ENCODE assay signal across 18 mouse cellular contexts in genomic region chr10:63203728-63204127, GRCm38 (mm10). TPM values are rescaled to one million over a fixed set of nuclear protein-coding genes. Genes with fewer than 3 reads are reported as not detected.
DNase-seq lines count a peak whose midpoint lies in the region; ATAC-seq lines count a peak whose summit lies in the region.
"Had no signal": no experiment of that assay in that cellular context is flagged by ENCODE, and none has a peak within 500 bp of the region (broad histone marks: within the 10 kb centered on the region; RNA-seq: fewer than 3 reads in every experiment).

TSS of gene Mypn (minus strand) at chr10:63203952.

- ATAC-seq in heart, embryonic 14.5 days (ENCODE audit: insufficient number of reproducible peaks, insufficient read depth, low FRiP score, low read depth) = no peak
- ATAC-seq: forebrain, embryonic 14.5 days; hindbrain, postnatal 0 days had no signal

- H3K9ac ChIP-seq in heart, embryonic 14.5 days (ENCODE audit: low read length) = peak within 1 kb of the TSS; percentile 69
- H3K9ac ChIP-seq: liver, embryonic 13.5 days; neural tube, embryonic 12.5 days had no signal

- H3K27ac ChIP-seq in heart, embryonic 14.5 days (replicated peaks in 1 of 2; ENCODE audit: control insufficient read depth in 1 of 2, insufficient read depth in 1 of 2, low read depth in 2 of 2, low read length in 2 of 2) = peak within 1 kb of the TSS; percentile 73 to 93
- no peak within 1 kb of the TSS for H3K27ac ChIP-seq in limb, embryonic 10.5 days
- H3K27ac ChIP-seq: hindbrain, postnatal 0 days; liver, embryonic 13.5 days; neural tube, embryonic 12.5 days had no signal

- peak; percentile 78 for DNase-seq in gastrocnemius, adult 18-20 months (ENCODE audit: low spot score)
- DNase-seq in heart, adult 11 months = peak; percentile 95
- peak; percentile 25 for DNase-seq in limb, embryonic 10.5 days (ENCODE audit: low spot score)
- DNase-seq in urinary bladder, postnatal 36 days (ENCODE audit: low spot score in 2 of 2) = no peak
- no peak for DNase-seq in layer of hippocampus, postnatal 25 days (ENCODE audit: extremely low spot score in 1 of 2, low spot score in 1 of 2)
- no peak for DNase-seq in embryo, embryonic 9.5 days (ENCODE audit: extremely low spot score)
- DNase-seq: adrenal gland, adult 8-10 months; B cell, adult 2 months; cerebellum, adult 8-10 months; kidney, adult 2 months; kidney, postnatal 4 days; liver, embryonic 13.5 days; right cerebral cortex, postnatal 4 days had no signal

- peaks cover 4 to 13% of the 10 kb centered on the region in 2 experiments; a peak in 3 of 4 replicates for H3K4me1 ChIP-seq in heart, embryonic 14.5 days (ENCODE audit: control insufficient read depth in 2 of 2, insufficient read depth in 2 of 2, low read length in 2 of 2)
- H3K4me1 ChIP-seq in limb, embryonic 10.5 days = no peaks in the 10 kb centered on the region
- H3K4me1 ChIP-seq: megakaryocyte, embryonic 14.5 days; neural tube, embryonic 12.5 days had no signal

- no peaks in the 10 kb centered on the region for H3K36me3 ChIP-seq in heart, embryonic 14.5 days (ENCODE audit: control insufficient read depth, insufficient read depth, low read length)
- no peaks in the 10 kb centered on the region for H3K36me3 ChIP-seq in limb, embryonic 10.5 days
- H3K36me3 ChIP-seq: liver, embryonic 13.5 days; neural tube, embryonic 12.5 days had no signal

- H3K9me3 ChIP-seq in heart, embryonic 14.5 days (ENCODE audit: control insufficient read depth, low read length) = no peaks in the 10 kb centered on the region
- H3K9me3 ChIP-seq in limb, embryonic 10.5 days (replicated peaks) = no peaks in the 10 kb centered on the region
- H3K9me3 ChIP-seq: liver, embryonic 13.5 days; megakaryocyte, embryonic 14.5 days; neural tube, embryonic 12.5 days had no signal

- peak within 1 kb of the TSS; percentile 61 for H3K4me2 ChIP-seq in heart, embryonic 14.5 days (ENCODE audit: low read length)
- H3K4me2 ChIP-seq: liver, embryonic 13.5 days; neural tube, embryonic 12.5 days had no signal

- H3K4me3 ChIP-seq in heart, embryonic 14.5 days (ENCODE audit: control insufficient read depth in 1 of 2, insufficient read depth in 1 of 2, low read depth in 1 of 2, low read length in 2 of 2) = peak within 1 kb of the TSS; percentile 45 to 63
- H3K4me3 ChIP-seq in limb, embryonic 10.5 days = no peak within 1 kb of the TSS
- H3K4me3 ChIP-seq: liver, embryonic 13.5 days; megakaryocyte, embryonic 14.5 days; neural tube, embryonic 12.5 days had no signal

- H3K27me3 ChIP-seq in heart, embryonic 14.5 days (ENCODE audit: control insufficient read depth, insufficient read depth, low read length) = no peaks in the 10 kb centered on the region
- H3K27me3 ChIP-seq in limb, embryonic 10.5 days (ENCODE audit: low read depth, poor library complexity, severe bottlenecking) = no peaks in the 10 kb centered on the region
- H3K27me3 ChIP-seq: liver, embryonic 13.5 days; megakaryocyte, embryonic 14.5 days; neural tube, embryonic 12.5 days had no signal

- WGBS in heart, embryonic 14.5 days = 43% methylated on average over 15 of the region's 15 CpGs
- 88% methylated on average over 15 of the region's 15 CpGs for WGBS in limb, embryonic 10.5 days

RNA-seq across cellular contexts. Expression of gene Mypn, which starts in this region (rescaled TPM):
- 100 to 1,000 TPM; 279 to 292 TPM for total RNA-seq in gastrocnemius, adult 18-20 months (2021)
- polyA plus RNA-seq in heart, embryonic 14.5 days (2014; fragmentation: Nextera tagmentation; extraction: Ambion mirVana) = 8.7 and 9.5 TPM in 2 replicates
- polyA plus RNA-seq in limb, embryonic 10.5 days (2016; fragmentation: Nextera tagmentation; extraction: Ambion mirVana) = 0.19 and 0.25 TPM in 2 replicates
- 1 to 10 TPM; 1.6 to 2.3 TPM for total RNA-seq in layer of hippocampus, postnatal 25 days (2021)

Comparison
In these comparisons a context has a peak if more than half of its experiments do, and no peak if none do; other contexts are left out.
1. RNA of gene Mypn (total RNA-seq): 279 to 292 TPM in gastrocnemius, adult 18-20 months; 1.6 to 2.3 TPM in layer of hippocampus, postnatal 25 days; every median in the first group is over 10 times any median in the second.
2. Peak in DNase-seq in limb, embryonic 10.5 days; RNA of the gene not detected or under 1 TPM.
3. DNase-seq: peak in gastrocnemius, adult 18-20 months (single experiment) and heart, adult 11 months (single experiment); none in urinary bladder, postnatal 36 days (0 of 2), layer of hippocampus, postnatal 25 days (0 of 2) and embryo, embryonic 9.5 days (single experiment).